Mouse (Mus musculus): ENCODE data around the gene Zfp467. TPM values are rescaled to one million over a fixed set of nuclear protein-coding genes. Genes with fewer than 3 reads are reported as not detected.

The Zfp467 gene
- total RNA-seq, 2 experiments from 2014 or later, result 22.3 TPM

- no peak for DNase-seq (ENCODE audit: low spot score in 2 of 2)
These were observed 33.0 kb downstream of the Zfp467 start for GRCm38 (mm10) chr6:48412662-48413061.

DNA sequence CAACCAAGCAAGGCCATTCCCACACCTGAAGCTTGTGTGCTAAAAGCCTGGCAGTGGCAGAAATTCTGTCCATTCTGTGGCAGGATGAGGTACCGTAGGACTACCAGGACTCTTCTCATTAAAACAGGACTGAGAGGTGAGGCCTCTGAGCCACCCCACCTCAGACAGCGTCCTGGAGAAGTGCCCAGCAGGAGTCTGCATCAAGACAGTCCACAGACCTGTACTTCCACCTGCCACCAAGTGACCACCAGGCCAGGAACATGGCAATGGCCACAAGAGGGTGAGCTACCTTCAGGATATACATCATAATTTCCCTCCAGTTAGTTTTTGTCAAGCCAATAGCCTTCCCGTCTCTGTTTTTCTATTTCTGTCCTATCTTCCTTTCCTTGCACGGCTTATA lies 33.5 kb downstream of the Zfp467 start:
- no peak for DNase-seq (ENCODE audit: low spot score in 2 of 2)

DNA sequence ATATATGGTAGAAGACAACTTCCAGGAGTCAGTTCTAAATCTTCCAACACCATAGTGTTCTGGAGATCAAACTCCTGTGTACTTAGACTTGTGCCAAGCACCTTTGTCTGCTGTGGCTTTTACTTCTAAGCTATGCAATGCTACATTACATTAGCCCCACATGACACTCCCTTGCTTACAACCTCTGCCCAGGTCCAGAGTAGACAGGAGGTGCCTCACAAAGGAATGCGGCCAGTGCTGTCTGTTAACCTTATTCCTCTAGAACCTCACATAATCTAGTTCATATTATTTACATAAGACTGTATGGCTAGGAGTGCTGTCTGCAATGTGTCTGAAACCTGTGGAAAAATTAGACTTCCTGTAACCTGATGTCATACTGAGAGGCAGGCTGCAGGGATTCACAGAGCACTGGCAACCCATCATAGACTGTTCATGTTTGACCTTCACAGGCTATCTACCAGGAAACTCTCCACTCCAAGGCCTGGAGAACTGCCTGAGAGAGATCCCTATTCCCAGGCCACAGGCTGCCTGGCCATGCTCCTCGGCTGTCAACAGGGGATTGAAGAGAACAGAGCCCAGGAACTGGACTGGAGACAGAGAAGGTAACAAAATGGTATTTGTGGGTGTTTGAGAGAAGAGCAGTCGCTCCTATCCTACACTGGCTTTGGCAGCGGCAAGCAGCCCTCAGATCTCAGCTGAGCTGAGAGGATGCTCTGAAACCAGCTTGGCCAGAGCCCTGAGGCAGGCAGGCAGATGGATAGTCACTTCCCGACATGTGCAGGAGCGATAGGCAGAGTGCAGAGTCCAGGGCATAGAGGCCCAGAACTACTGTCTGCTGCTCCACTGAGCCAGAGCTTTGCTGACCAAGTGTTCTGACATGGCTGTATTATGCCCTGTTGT lies 34.2 kb downstream of the Zfp467 start:
- DNase-seq (ENCODE audit: low spot score in 2 of 2), result no peak

GRCm38 (mm10) chr6:48410551-48410950 lies 35.1 kb downstream of the Zfp467 start:
- DNase-seq (ENCODE audit: low spot score in 2 of 2), result no peak

DNA sequence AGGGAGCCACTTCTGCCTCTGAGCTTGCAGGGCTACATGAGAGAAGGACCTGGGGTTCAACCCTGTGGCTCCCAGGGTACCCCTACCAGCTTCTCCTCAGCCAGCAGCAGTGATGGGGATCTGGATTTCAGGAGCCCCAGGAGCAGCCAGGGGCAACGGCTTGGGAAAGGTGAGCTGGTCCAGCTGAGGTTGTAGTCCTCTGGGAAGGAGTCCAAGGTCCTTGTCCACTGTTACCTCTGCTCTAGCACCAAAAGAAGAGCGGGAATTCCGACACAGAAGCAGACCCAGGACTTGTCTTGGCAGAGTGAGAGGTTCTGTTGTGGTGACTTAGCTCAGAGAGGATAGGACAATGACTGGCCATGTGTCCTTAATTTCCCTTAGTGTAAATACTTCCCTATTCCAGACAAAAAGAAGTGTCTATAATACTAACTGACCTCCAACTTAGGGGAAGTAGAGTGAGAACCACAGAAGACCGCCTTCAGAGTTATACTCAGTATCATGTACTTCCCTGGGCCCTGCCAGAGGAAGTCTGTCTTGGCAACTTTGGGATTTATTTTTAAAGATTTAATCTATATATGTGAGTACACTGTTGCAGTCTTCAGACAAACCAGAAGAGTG lies 35.8 kb downstream of the Zfp467 start:
- no peak for DNase-seq (ENCODE audit: low spot score in 2 of 2)

DNA sequence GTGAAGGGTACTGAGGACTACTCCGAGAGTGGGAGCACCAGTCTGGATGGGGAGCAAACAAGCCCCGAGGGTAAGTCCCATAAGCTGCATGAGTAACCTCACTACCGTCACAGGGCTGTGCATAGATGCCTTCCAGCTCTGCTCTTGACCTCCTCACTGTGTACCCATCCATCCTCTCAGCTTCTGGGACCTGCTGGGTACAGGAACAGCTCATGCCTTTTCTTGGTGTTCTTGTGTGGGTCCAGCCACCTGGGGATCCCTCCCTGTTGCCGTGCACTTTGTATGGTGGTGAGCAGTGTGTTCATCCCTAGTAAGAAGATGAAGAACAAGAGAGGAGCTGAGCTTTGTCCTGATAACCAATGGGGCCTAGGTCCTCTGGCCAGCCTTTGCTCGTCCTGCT lies 41.6 kb downstream of the Zfp467 start:
- no peak for DNase-seq (ENCODE audit: low spot score in 2 of 2)

- no peak for DNase-seq (ENCODE audit: low spot score in 2 of 2)
These were observed 45.7 kb downstream of the Zfp467 start for GRCm38 (mm10) chr6:48399906-48400305.

DNA sequence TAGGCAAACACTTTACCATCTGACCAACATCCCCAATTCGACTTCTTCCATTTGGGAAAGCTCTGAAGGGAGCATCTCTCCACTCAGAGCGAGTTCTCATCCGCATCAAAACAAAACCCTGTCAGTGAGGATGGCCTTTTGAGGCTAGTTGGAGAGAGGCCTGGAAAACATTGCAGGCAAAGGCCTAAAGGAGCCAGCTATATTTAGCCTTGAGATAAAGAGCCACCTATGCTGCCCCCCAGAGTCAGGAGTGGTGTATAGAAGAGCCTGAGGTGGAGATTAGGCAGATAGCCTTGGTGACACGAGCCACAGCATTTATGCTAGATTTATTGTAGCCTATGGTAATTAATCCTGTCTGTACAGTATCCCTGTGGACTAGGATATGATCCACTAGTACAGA lies 48.3 kb downstream of the Zfp467 start:
- peak in 1 of 2 experiments; percentile 65 for DNase-seq (ENCODE audit: low spot score in 2 of 2)

- no peak for DNase-seq (ENCODE audit: low spot score in 2 of 2)
These were observed 48.9 kb downstream of the Zfp467 start for GRCm38 (mm10) chr6:48396686-48397085.

DNA sequence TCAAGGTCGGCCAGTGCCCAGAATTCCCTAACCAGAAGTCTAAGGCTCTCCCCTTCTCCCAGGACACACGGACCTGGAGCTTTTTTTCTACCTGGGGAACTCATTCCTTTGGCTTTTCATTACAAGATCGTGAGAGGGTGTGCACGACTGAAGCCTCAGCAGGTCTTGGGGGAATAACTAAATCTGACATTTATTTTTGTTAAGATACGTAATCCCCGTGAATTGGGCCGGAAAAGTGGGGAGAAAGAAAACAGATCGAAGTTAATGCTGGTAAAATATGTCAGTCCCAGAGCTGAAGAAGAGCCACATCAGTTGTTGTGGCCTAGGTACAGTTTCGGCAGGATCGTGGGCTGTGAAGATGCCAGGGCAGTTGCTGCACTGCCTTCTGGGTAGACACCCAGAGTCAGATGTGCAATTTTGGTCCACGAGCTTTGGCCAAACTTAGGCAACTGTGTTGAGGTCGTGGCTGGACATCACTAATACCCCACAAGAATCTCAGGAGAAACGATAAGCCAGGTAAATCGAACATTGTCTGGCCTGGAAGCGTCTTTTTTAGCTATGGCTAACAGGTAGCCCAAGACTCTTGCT lies 49.5 kb downstream of the Zfp467 start:
- DNase-seq (ENCODE audit: low spot score in 2 of 2), result no peak

DNA sequence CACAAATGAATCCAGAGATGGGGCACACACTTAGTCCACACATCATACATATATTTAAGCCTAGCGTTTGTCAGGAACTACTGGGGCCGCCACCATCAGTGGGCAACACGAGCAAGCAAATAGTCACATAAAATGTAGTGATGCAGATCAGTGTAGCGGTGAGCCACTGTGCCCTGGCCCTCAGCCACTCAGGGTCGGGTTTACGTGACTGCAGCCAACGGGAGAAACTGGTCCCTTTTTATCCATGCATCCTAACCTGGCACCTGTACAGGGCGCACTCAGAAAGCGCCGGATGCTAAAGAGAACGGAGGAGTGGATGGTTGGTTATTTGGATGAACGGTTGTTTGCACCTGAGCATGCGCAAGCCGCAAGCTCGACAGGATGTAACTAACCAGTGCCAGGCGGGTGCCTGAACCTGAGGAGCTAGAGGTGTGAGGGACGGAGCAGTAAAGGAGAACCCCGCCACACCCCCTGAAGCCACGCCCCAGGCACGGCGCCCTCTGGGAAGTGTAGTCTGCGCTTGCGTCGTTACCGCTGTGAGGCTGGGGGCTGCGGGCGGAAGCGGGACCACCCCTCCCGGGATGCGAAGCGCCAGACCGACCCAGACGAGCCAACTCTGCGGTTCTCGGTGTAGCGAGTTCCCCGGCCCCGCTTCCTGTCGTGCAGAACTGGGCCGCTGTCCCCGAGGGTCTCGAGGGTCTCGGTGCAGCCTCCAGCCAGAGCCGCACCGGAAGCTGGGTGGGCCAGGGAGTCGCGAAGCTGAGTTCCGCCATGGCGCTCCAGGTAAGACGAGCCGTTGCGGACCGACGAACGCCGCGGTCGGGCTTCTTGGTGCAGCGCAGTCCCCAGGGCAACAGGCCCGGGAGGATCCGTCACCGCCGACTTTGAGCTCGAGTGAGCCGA lies 50.3 kb downstream of the Zfp467 start, which contains the start of gene Krba1:
Gene Krba1, plus strand, starts transcription at position 482 of the 903 bp plus-strand sequence.
- peak; percentile 80 to 83 for DNase-seq (ENCODE audit: low spot score in 2 of 2)

GRCm38 (mm10) chr6:48393811-48394210 lies 51.8 kb downstream of the Zfp467 start:
- no peak for DNase-seq (ENCODE audit: low spot score in 2 of 2)

- no peak for DNase-seq (ENCODE audit: low spot score in 2 of 2)
These were observed 57.4 kb downstream of the Zfp467 start for GRCm38 (mm10) chr6:48388221-48388620.

Small RNA genes within 50 kb of the gene (microRNA-seq; reads per million reads assigned to microRNA genes)
- gene Gm24325, result 0 reads per million in 2 experiments

Other genes starting within 250 kb of the Zfp467 start
- gene Krba1, start 50.2 kb downstream of the Zfp467 start, total RNA-seq (2021), result 10 to 100 TPM; 35.9 to 41.6 TPM
- under 1 TPM; 0.56 to 0.74 TPM for gene Sspo, start 2.4 kb upstream of the Zfp467 start, total RNA-seq (2021)
- gene Atp6v0e2, start 91.8 kb upstream of the Zfp467 start, total RNA-seq (2021), result 100 to 1,000 TPM; 440 to 446 TPM
- gene Lrrc61, start 109.0 kb upstream of the Zfp467 start, total RNA-seq (2021), result 10 to 100 TPM; 32.3 to 37.6 TPM
- 10 to 100 TPM; 14.9 to 18.0 TPM for gene Rarres2, start 127.0 kb upstream of the Zfp467 start, total RNA-seq (2021)
- not detected for gene Gm45021, start 143.8 kb upstream of the Zfp467 start, total RNA-seq (2021)
- gene Repin1, start 148.1 kb upstream of the Zfp467 start, total RNA-seq (2021), result 10 to 100 TPM; 48.0 to 51.0 TPM
- not detected for gene Gm44965, start 148.1 kb upstream of the Zfp467 start, total RNA-seq (2021)
- gene Zfp775, start 156.2 kb upstream of the Zfp467 start, total RNA-seq (2021), result 1 to 10 TPM; 7.1 to 8.2 TPM
- 10 to 100 TPM; 13.4 to 13.6 TPM for gene AI854703, start 180.9 kb upstream of the Zfp467 start, total RNA-seq (2021)
- under 1 TPM; 0.77 to 0.81 TPM for gene Gimap8, start 201.4 kb upstream of the Zfp467 start, total RNA-seq (2021)
- 1 to 10 TPM in 1 of 2 experiments, under 1 TPM in 1; 0.48 to 1.1 TPM for gene Gimap9, start 230.3 kb upstream of the Zfp467 start, total RNA-seq (2021)
- gene Gimap4, start 238.7 kb upstream of the Zfp467 start, total RNA-seq (2021), result not detected